Mouse (Mus musculus) adrenal gland, postnatal 36 days (tissue): ENCODE results near the gene Csn1s2a. TPM values are rescaled to one million over a fixed set of nuclear protein-coding genes. Genes with fewer than 3 reads are reported as not detected.
"Not testable (repeated sequence)": the region's sequence is repeated elsewhere in the genome, so short reads cannot be mapped to it uniquely, and the experiment has no call there.

Source experiments
- DNase-seq, 2 experiments: peaks; one replicate each; pipeline ENCODE4 v3.0.0; 2021; ENCODE audit warnings: mixed read lengths in 1 of 2
- long read RNA-seq, 2 experiments: library from polyadenylated mRNA; stranded (forward); transcript quantifications; one replicate each; pipeline ENCODE4 v2.0.0; 2021; ENCODE audit warnings: borderline sequencing depth in 2 of 2
- total RNA-seq, 2 experiments: library from RNA; stranded (reverse); gene quantifications; 2 replicates each; pipeline ENCODE4 v1.2.3; 2021

The Csn1s2a gene
- total RNA-seq: not detected
- long read RNA-seq, experiment 1: 0 reads
- long read RNA-seq, experiment 2: 0 reads

- no peak for DNase-seq
These were observed at the start of gene Csn1s2a for GRCm38 (mm10) chr5:87774267-87774666. Csn1s2a (plus strand) TSS chr5:87774567.

GRCm38 (mm10) chr5:87734821-87735220 is 39.5 kb upstream of the Csn1s2a start:
- no peak for DNase-seq

GRCm38 (mm10) chr5:87753471-87753870 is 20.9 kb upstream of the Csn1s2a start:
- no peak for DNase-seq

GRCm38 (mm10) chr5:87764546-87764945 is 9.8 kb upstream of the Csn1s2a start:
- no peak for DNase-seq

GRCm38 (mm10) chr5:87772151-87772550 is 2.2 kb upstream of the Csn1s2a start:
- DNase-seq: not testable (repeated sequence)

GRCm38 (mm10) chr5:87782731-87783130 is 8.4 kb downstream of the Csn1s2a start:
- DNase-seq: no peak

GRCm38 (mm10) chr5:87807782-87808181 is 33.4 kb downstream of the Csn1s2a start, which contains the start of gene Csn1s2b:
Csn1s2b (plus strand) TSS chr5:87808082.
- DNase-seq: no peak

- DNase-seq: no peak
These were observed 34.9 kb downstream of the Csn1s2a start for GRCm38 (mm10) chr5:87809253-87809652.

- DNase-seq: no peak
These were observed 51.0 kb downstream of the Csn1s2a start, which contains the start of gene Prr27 for GRCm38 (mm10) chr5:87825386-87825785. Prr27 (plus strand) TSS chr5:87825686.

Other genes with a start within 250 kb of the Csn1s2a start
- not detected for gene Sult1b1, start 236.4 kb upstream of the Csn1s2a start, total RNA-seq
- not detected for gene Sult1d1, start 205.5 kb upstream of the Csn1s2a start, total RNA-seq
- gene Sult1e1, start 183.0 kb upstream of the Csn1s2a start, total RNA-seq: 1 to 10 TPM in 1 of 2 experiments, under 1 TPM in 1; 0.36 to 4.8 TPM
- gene Csn1s1, start 108.4 kb upstream of the Csn1s2a start, total RNA-seq: not detected
- gene Csn2, start 74.9 kb upstream of the Csn1s2a start, total RNA-seq: not detected
- gene Csn1s2b, start 33.5 kb downstream of the Csn1s2a start, total RNA-seq: not detected
- not detected for gene Prr27, start 51.1 kb downstream of the Csn1s2a start, total RNA-seq
- gene Odam, start 110.5 kb downstream of the Csn1s2a start, total RNA-seq: not detected
- gene Csn3, start 151.0 kb downstream of the Csn1s2a start, total RNA-seq: not detected
- not detected for gene 2310003L06Rik, start 194.9 kb downstream of the Csn1s2a start, total RNA-seq
- gene Gm28434, start 194.9 kb downstream of the Csn1s2a start, total RNA-seq: not detected
- gene Cabs1, start 204.9 kb downstream of the Csn1s2a start, total RNA-seq: not detected
- not detected for gene Smr3a, start 228.0 kb downstream of the Csn1s2a start, total RNA-seq